Mouse (Mus musculus): ENCODE results near the gene Aloxe3.

GRCm38 (mm10) chr11:69121741-69122335 is 3.9 kb upstream of the Aloxe3 start:
- TF ChIP-seq CTCF (IDR thresholded peaks at IDR 0.05; ENCODE audit: control insufficient read depth, insufficient read depth, insufficient read length) = no peak
- TF ChIP-seq MAX (IDR thresholded peaks at IDR 0.05) = no peak
- TF ChIP-seq MYOD1 (IDR thresholded peaks at IDR 0.05; ENCODE audit: control insufficient read depth, insufficient read length, low read depth) = no peak
- TF ChIP-seq CEBPB (IDR thresholded peaks at IDR 0.05; ENCODE audit: low read depth) = no peak

Measured in C2C12 (cell line).